Mouse (Mus musculus) monocyte, adult 2 months (primary cell): ENCODE results near the gene Tecta.

Experiments used
- DNase-seq, 2 experiments: peaks; one replicate each; pipeline ENCODE4 v3.0.0; 2022; ENCODE audit warnings: low spot score in 2 of 2, low read depth in 1 of 2

Tecta gene

GRCm38 (mm10) chr9:42388490-42388889 lies 11.2 kb downstream of the Tecta start:
- DNase-seq = no peak

- DNase-seq = no peak
These were observed 12.7 kb downstream of the Tecta start for GRCm38 (mm10) chr9:42387038-42387437.

- no peak for DNase-seq
These were observed 14.1 kb downstream of the Tecta start for GRCm38 (mm10) chr9:42385656-42386055.

- no peak for DNase-seq
These were observed 16.9 kb downstream of the Tecta start for GRCm38 (mm10) chr9:42382628-42383347.

- DNase-seq = no peak
These were observed 17.7 kb downstream of the Tecta start for GRCm38 (mm10) chr9:42382063-42382462.

- DNase-seq = no peak
These were observed 21.7 kb downstream of the Tecta start for GRCm38 (mm10) chr9:42378071-42378470.

GRCm38 (mm10) chr9:42377656-42378055 lies 22.1 kb downstream of the Tecta start:
- no peak for DNase-seq

GRCm38 (mm10) chr9:42371670-42372368 lies 27.9 kb downstream of the Tecta start:
- DNase-seq = no peak

- DNase-seq = no peak
These were observed 42.1 kb downstream of the Tecta start for GRCm38 (mm10) chr9:42357585-42357984.

GRCm38 (mm10) chr9:42354871-42355270 lies 44.9 kb downstream of the Tecta start:
- DNase-seq = no peak

GRCm38 (mm10) chr9:42349791-42350190 lies 49.9 kb downstream of the Tecta start:
- no peak for DNase-seq

GRCm38 (mm10) chr9:42346297-42346696 lies 53.4 kb downstream of the Tecta start:
- DNase-seq = no peak

- DNase-seq = no peak
These were observed 60.6 kb downstream of the Tecta start for GRCm38 (mm10) chr9:42339151-42339550.

GRCm38 (mm10) chr9:42337026-42337425 lies 62.7 kb downstream of the Tecta start:
- no peak for DNase-seq

- DNase-seq = no peak
These were observed 63.2 kb downstream of the Tecta start for GRCm38 (mm10) chr9:42336575-42336974.

GRCm38 (mm10) chr9:42334885-42335284 lies 64.8 kb downstream of the Tecta start:
- DNase-seq = no peak

GRCm38 (mm10) chr9:42332692-42333091 lies 67.0 kb downstream of the Tecta start:
- no peak for DNase-seq

GRCm38 (mm10) chr9:42331341-42331740 lies 68.4 kb downstream of the Tecta start:
- DNase-seq = no peak

GRCm38 (mm10) chr9:42329753-42330152 lies 70.0 kb downstream of the Tecta start:
- no peak for DNase-seq

- no peak for DNase-seq
These were observed 72.9 kb downstream of the Tecta start for GRCm38 (mm10) chr9:42326688-42327440.

- DNase-seq = no peak
These were observed 74.9 kb downstream of the Tecta start for GRCm38 (mm10) chr9:42324640-42325394.
